Mouse (Mus musculus) liver, adult 2 months (tissue): ENCODE measurements at regions not wholly inside any gene's neighbourhood (a gene's known extent, or its start where the extent isn't known, plus 50 kb on each side); places are given as distances from the start of the nearest gene placed in this dataset.

Experiments
- CTCF ChIP-seq: fragments of 200-500 bp; IDR thresholded peaks from 2 replicates; pipeline ENCODE4 v1.5.1; 2011; ENCODE audit warnings: low read depth, low read length, control low read depth
- POLR2A ChIP-seq: fragments of 200-500 bp; IDR thresholded peaks from 2 replicates; pipeline ENCODE4 v1.6.1; 2011; ENCODE audit warnings: low read length, control low read depth; ENCODE audit not compliant: insufficient read depth; ENCODE audit errors: extremely low read depth

DNA sequence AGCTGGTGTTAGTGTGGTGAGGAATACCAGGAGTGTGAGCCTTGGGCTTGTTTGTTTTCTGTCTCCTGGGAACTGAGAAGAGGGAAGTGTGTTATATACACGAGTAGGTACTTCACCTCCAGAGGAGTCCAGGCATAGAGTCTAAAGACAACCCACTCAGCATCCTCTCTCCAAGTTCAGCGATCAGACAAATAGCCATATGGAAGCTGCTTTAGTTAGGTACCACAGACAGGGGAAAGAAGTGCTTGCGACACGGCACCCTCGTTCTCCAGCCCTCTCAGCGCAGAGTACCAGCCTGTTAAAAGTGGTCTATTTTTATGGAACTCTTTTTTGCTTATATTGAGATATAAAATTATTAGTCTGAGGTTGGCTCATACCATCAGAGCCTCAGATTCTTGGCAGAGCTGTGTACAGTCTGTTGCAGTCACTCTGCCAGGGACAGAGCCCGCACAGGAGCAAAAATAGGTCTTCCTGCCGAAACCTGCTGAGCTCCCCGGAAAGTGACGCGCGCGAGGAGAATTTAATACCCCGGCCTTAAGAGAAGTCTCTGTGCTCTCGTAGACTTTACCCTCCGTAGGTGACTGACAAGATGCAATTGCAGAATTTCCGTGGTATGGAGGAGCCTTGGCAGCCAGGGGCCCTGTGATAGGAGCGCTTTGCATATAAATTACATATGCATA, 175.5 kb downstream of the Vrk1 start:
- TF ChIP-seq POLR2A (no peak), CTCF (no peak)
